Mouse (Mus musculus): Measurements from ENCODE around the gene Rere. TPM values are rescaled to one million over a fixed set of nuclear protein-coding genes. Genes with fewer than 3 reads are reported as not detected.

The Rere gene
- polyA plus RNA-seq, 1 experiment from 2014 or later = 30.3 TPM

DNA sequence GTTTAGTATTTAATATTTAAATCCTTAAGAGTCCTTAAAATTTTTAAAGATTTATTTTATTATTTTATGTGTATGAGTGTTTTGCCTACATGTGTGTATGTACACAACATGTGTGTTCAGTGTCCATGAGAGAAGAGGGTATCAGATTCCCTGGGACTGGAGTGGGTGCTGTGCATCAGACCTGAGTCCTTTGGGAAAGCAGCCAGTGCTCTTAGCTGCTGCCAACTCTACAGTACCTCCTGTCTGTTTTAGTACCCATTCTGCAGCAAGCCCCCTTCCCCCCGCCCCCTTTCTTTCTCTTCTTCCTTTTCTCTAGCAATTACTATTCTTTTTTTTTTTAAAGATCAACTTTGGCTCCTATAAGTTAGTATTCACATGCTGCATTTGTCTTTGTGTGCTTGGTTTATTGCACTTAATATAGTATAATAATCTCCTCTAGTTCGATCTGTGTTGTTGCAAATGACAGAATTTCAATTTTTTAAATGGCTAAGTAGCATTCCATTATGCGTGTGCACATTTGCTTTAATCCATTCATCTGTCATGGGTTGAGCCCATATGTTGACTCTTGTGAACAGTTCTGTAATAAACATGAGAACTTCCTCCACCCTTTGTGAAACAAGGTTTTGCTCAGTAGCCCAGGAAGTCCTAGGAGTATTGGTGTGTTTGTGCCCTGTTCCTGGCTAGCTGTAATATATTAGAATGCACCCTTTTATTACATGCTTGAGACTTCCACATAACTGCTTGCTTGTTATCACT is 43.8 kb downstream of the Rere start:
- no peak overlapping the region for H3K4me3 ChIP-seq (ENCODE audit: low read length)
- ATAC-seq (ENCODE audit: low read depth) = no peak
- 70% methylated on average over 3 of the region's 3 CpGs for WGBS
- no peaks in the 10 kb centered on the region for H3K9me3 ChIP-seq (ENCODE audit: control insufficient read depth, low read length)
- no peaks in the 10 kb centered on the region for H3K36me3 ChIP-seq (ENCODE audit: control insufficient read depth, insufficient read depth, low read length)
- H3K4me1 ChIP-seq (replicated peaks; ENCODE audit: control insufficient read depth, insufficient read depth, low read length) = no peaks in the 10 kb centered on the region
- H3K27me3 ChIP-seq (ENCODE audit: control insufficient read depth, insufficient read depth, low read depth, low read length) = no peaks in the 10 kb centered on the region
- no peak overlapping the region for H3K4me2 ChIP-seq (ENCODE audit: low read depth, low read length)
- no peak overlapping the region for H3K9ac ChIP-seq (ENCODE audit: low read length)
- H3K27ac ChIP-seq (ENCODE audit: low read length) = no peak overlapping the region

DNA sequence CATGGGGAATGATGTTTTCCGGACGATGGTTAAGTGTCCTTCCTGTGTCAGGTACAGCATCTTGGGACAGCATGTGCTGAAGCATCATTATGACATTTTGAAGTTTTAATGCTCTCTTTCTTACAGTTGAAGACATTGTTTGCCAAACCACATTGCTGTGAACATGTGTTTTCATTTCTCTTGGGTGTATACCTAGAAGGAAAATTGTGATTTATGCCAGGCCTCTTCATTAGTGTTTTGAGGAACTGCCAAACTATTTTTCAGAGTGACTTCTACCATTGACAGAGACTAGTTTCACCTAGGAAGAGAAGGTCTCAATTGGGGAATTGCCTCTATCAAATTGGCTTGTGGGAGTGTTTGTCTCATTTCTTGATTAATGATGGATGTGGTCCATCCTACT is 44.6 kb downstream of the Rere start:
- Histone ChIP-seq H3K9ac (ENCODE audit: low read length) (no peak overlapping the region), H3K4me3 (ENCODE audit: low read length) (no peak overlapping the region), H3K4me2 (ENCODE audit: low read depth, low read length) (no peak overlapping the region), H3K27me3 (ENCODE audit: control insufficient read depth, insufficient read depth, low read depth, low read length) (no peaks in the 10 kb centered on the region), H3K9me3 (ENCODE audit: control insufficient read depth, low read length) (no peaks in the 10 kb centered on the region), H3K27ac (ENCODE audit: low read length) (no peak overlapping the region), H3K36me3 (ENCODE audit: control insufficient read depth, insufficient read depth, low read length) (no peaks in the 10 kb centered on the region), H3K4me1 (replicated peaks; ENCODE audit: control insufficient read depth, insufficient read depth, low read length) (no peaks in the 10 kb centered on the region)
- 72% methylated on average over 2 of the region's 2 CpGs for WGBS
- ATAC-seq (ENCODE audit: low read depth) = no peak

DNA sequence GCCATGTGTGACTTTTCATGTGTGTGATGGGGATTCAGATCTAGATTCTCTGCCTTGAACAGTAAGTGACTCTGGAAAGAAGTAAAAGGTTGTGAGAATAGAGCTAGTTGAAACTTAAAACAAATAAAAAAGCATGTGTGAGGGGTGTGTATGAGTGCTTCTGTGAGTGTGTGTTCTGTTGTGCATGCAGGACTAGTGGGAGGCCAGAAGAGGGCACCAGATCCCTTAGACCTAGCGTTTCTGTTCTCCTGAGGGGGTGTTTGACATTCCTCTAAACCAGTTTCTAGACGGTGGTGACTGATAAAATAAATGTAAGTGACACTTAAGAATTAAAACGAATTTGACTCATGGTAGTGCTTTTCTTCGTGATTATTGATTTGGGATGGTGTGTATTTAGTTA is 46.0 kb downstream of the Rere start:
- 64% methylated on average over 4 of the region's 4 CpGs for WGBS
- Histone ChIP-seq H3K36me3 (ENCODE audit: control insufficient read depth, insufficient read depth, low read length) (no peaks in the 10 kb centered on the region), H3K4me2 (ENCODE audit: low read depth, low read length) (no peak overlapping the region), H3K4me1 (replicated peaks; ENCODE audit: control insufficient read depth, insufficient read depth, low read length) (no peaks in the 10 kb centered on the region), H3K9me3 (ENCODE audit: control insufficient read depth, low read length) (no peaks in the 10 kb centered on the region), H3K4me3 (ENCODE audit: low read length) (no peak overlapping the region), H3K27me3 (ENCODE audit: control insufficient read depth, insufficient read depth, low read depth, low read length) (no peaks in the 10 kb centered on the region), H3K9ac (ENCODE audit: low read length) (no peak overlapping the region), H3K27ac (ENCODE audit: low read length) (no peak overlapping the region)
- no peak for ATAC-seq (ENCODE audit: low read depth)

DNA sequence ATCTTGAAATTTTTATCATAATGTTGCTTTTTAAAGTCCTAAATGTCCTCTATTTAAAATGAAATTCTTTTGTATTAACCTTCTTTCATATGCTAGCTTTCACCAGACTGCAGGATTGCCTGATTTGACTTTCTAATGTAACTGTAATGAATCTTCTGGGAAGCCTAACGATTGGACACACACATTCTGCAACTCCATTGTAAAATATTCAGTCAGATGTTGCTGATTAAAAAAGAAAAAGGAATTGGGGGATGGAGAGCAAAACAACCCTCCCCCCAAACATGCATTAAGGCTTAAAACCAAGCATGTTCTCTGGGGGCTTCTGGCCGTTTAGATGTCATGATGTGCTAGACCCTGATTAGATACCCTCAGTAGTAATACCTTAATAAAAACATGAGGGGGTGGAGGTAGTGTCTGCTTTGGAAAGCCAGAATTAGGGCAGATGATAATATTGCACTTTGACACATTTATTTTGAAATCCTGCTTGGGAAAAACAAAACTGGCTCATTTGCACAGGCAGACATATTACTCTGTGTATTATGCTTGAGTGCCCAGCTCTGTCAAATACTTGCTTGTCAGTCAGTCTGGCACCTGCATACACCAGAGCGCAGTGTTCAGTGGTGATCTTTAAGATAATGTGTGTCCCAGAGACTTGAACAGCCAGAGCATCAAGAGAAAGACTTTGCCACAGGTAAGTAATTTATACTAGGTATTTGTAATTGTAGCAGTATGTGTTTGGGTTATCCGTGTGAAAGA is 52.7 kb downstream of the Rere start:
- 81% methylated on average over 4 of the region's 4 CpGs for WGBS
- H3K36me3 ChIP-seq (ENCODE audit: control insufficient read depth, insufficient read depth, low read length) = no peaks in the 10 kb centered on the region
- no peak overlapping the region for H3K9ac ChIP-seq (ENCODE audit: low read length)
- no peak overlapping the region for H3K4me3 ChIP-seq (ENCODE audit: low read length)
- H3K4me2 ChIP-seq (ENCODE audit: low read depth, low read length) = no peak overlapping the region
- no peak for ATAC-seq (ENCODE audit: low read depth)
- H3K9me3 ChIP-seq (ENCODE audit: control insufficient read depth, low read length) = no peaks in the 10 kb centered on the region
- H3K27me3 ChIP-seq (ENCODE audit: control insufficient read depth, insufficient read depth, low read depth, low read length) = no peaks in the 10 kb centered on the region
- 0 out of 2 replicates have a peak, but pooled peaks cover 3% of the 10 kb centered on the region for H3K4me1 ChIP-seq (replicated peaks; ENCODE audit: control insufficient read depth, insufficient read depth, low read length)
- H3K27ac ChIP-seq (ENCODE audit: low read length) = no peak overlapping the region

DNA sequence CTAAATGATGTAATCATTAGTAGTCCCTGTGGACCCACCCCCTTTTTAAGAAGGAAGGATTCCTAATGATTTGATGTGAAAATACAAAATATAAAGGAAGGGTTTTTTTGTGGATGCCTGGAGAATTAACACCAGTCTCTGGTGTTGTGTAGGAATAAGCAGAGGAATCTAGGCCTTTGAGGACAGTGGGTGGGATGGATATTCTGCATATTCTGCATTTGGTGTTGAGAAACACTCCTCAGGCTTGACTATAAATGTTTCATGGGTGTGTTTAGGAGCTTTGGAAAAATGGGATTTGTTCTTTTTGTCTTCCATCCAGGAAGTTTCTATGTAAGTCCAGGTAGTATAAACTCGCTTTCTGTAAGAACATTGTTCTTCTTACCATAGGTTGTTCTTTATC is 55.8 kb downstream of the Rere start:
- no peaks in the 10 kb centered on the region for H3K27me3 ChIP-seq (ENCODE audit: control insufficient read depth, insufficient read depth, low read depth, low read length)
- ATAC-seq (ENCODE audit: low read depth) = no peak
- 90% methylated on average over 1 of the region's 1 CpGs for WGBS

DNA sequence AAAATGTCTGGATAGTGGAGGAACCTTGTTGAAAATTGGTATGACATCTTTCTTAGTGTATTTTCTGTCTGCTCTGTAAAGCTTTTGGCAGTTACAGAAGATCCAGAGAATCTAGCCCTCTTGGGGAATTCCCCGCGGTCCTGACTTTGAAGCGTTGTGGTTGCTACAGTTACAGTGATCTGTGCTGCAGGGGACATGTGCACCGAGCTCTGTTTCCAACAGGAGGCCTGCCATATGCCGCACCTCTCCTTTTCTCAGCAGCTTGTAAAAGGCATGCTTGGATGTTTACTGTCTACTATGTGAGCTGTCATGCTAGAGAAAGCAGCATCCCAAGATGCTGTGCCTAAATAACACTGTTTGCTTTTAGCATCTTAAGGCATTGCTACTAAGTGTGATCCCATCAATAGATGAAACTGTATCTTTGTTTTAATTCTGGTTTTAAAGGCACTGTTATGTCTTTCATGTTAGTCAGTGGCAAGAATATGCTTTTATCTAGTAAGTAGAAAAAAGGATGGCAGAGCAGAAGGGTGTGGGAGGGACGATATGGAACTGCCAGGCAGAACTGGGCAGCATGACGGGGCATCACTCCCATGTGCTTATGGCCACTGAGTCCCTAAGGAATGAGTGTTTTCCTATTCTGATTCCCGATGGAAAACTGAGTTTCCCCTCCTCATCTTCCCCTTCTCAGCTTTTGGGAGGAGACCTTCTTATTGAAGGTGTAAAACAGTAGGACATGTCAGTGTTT is 57.6 kb downstream of the Rere start:
- ATAC-seq (ENCODE audit: low read depth) = no peak
- no peak overlapping the region for H3K27ac ChIP-seq (ENCODE audit: low read length)
- peaks cover 6% of the 10 kb centered on the region; the same call in 1 of the 2 replicates for H3K4me1 ChIP-seq (replicated peaks; ENCODE audit: control insufficient read depth, insufficient read depth, low read length)
- no peak overlapping the region for H3K4me2 ChIP-seq (ENCODE audit: low read depth, low read length)
- WGBS = 59% methylated on average over 8 of the region's 8 CpGs
- H3K27me3 ChIP-seq (ENCODE audit: control insufficient read depth, insufficient read depth, low read depth, low read length) = no peaks in the 10 kb centered on the region
- H3K36me3 ChIP-seq (ENCODE audit: control insufficient read depth, insufficient read depth, low read length) = no peaks in the 10 kb centered on the region
- no peak overlapping the region for H3K4me3 ChIP-seq (ENCODE audit: low read length)
- no peak overlapping the region for H3K9ac ChIP-seq (ENCODE audit: low read length)
- no peaks in the 10 kb centered on the region for H3K9me3 ChIP-seq (ENCODE audit: control insufficient read depth, low read length)

More for the DNA sequence above, 55.8 kb downstream of the Rere start:
- Histone ChIP-seq H3K27ac (ENCODE audit: low read length) (no peak overlapping the region), H3K9me3 (ENCODE audit: control insufficient read depth, low read length) (no peaks in the 10 kb centered on the region), H3K4me3 (ENCODE audit: low read length) (no peak overlapping the region), H3K4me2 (ENCODE audit: low read depth, low read length) (no peak overlapping the region), H3K4me1 (replicated peaks; ENCODE audit: control insufficient read depth, insufficient read depth, low read length) (0 out of 2 replicates have a peak, but pooled peaks cover 3% of the 10 kb centered on the region), H3K9ac (ENCODE audit: low read length) (no peak overlapping the region), H3K36me3 (ENCODE audit: control insufficient read depth, insufficient read depth, low read length) (no peaks in the 10 kb centered on the region)

DNA sequence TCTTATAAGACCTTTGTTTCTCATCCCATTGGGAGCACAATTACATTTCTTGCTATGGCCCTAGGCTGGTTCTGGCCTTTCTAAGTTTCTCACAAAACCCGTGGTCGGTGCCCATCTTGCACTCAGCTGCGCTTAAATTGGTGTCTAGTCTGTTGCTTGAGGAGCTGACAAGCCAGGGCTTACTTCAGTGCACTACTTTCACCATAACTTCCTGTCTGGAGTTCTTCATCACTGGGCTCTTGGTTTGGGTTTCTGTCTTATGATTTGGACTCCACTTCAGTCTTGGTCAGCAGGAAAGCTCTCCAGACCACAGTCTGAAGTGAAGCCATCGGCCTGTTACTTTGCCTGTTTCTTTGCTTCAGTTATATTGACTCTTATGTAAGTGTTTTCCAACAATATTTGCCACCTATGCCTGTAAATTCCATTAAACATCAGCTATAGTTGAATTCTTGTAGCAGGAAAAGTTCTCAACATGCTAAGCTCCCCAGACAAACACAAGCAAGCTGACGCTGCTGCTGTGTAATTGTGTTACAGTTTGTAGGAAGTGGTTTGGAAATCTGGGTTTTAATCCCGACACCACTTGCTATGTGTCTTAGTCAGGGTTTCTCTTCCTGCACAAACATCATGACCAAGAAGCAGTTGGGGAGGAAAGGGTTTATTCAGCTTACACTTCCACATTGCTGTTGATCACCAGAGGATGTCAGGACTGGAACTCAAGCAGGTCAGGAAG is 59.5 kb downstream of the Rere start:
- Histone ChIP-seq H3K36me3 (ENCODE audit: control insufficient read depth, insufficient read depth, low read length) (no peaks in the 10 kb centered on the region), H3K27ac (ENCODE audit: low read length) (no peak overlapping the region), H3K4me1 (replicated peaks; ENCODE audit: control insufficient read depth, insufficient read depth, low read length) (peaks cover 6% of the 10 kb centered on the region; the same call in 1 of the 2 replicates), H3K9me3 (ENCODE audit: control insufficient read depth, low read length) (no peaks in the 10 kb centered on the region), H3K4me3 (ENCODE audit: low read length) (no peak overlapping the region), H3K4me2 (ENCODE audit: low read depth, low read length) (no peak overlapping the region), H3K27me3 (ENCODE audit: control insufficient read depth, insufficient read depth, low read depth, low read length) (no peaks in the 10 kb centered on the region), H3K9ac (ENCODE audit: low read length) (no peak overlapping the region)
- 84% methylated on average over 6 of the region's 6 CpGs for WGBS
- no peak for ATAC-seq (ENCODE audit: low read depth)

DNA sequence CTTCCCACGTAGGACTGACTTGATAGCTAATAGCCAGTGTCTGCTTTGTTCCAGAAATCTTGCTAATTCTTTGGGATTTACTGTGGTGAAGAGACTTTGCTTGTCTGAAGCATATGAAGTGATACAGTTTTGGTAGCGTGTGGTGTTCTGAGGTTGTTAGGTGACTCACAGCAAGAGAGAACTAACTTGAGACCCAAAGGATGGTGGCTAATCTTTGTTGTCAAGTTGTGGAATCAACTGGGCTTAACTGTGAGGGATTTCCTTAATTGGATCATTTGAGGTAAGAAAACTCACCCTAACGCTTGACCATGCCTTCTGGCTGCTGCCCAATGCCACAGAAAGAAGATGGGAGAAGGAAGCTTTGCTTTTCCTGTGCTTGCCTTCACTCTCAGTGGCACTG is 63.1 kb downstream of the Rere start:
- Histone ChIP-seq H3K4me1 (replicated peaks; ENCODE audit: control insufficient read depth, insufficient read depth, low read length) (peaks cover 9% of the 10 kb centered on the region), H3K27me3 (ENCODE audit: control insufficient read depth, insufficient read depth, low read depth, low read length) (no peaks in the 10 kb centered on the region), H3K9ac (ENCODE audit: low read length) (no peak overlapping the region), H3K9me3 (ENCODE audit: control insufficient read depth, low read length) (no peaks in the 10 kb centered on the region), H3K4me2 (ENCODE audit: low read depth, low read length) (no peak overlapping the region), H3K4me3 (ENCODE audit: low read length) (no peak overlapping the region), H3K27ac (ENCODE audit: low read length) (no peak overlapping the region), H3K36me3 (ENCODE audit: control insufficient read depth, insufficient read depth, low read length) (no peaks in the 10 kb centered on the region)
- WGBS = 70% methylated on average over 3 of the region's 3 CpGs
- no peak for ATAC-seq (ENCODE audit: low read depth)

Data from lung, embryonic 16.5 days (tissue).